Mouse (Mus musculus): ENCODE measurements around the gene Vcan.

DNA sequence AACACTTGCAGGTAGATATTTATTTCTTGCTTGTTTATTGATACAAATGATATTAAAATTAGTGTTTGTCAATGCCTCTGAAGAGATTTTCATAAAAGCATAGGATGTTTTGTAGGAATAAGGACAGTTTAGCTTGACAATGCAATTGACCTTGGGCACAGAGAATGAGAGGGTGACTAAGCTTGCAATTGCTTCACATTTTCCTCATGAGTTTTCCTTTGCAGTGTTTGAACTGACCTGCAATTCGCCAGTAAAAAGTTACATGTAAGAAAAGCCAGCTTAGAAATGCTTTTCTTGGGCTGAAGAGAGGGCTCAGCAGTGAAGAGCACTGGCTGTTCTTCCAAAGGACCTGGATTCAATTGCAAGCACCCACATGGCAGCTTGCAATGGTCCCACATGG is 34.8 kb upstream of the Vcan start:
- TF ChIP-seq CTCF (IDR thresholded peaks at IDR 0.05; ENCODE audit: control insufficient read depth, insufficient read depth, insufficient read length), result no peak
- TF ChIP-seq FOSL1 (IDR thresholded peaks at IDR 0.05; ENCODE audit: insufficient read depth, low read length, poor library complexity, severe bottlenecking), result no peak
- TF ChIP-seq USF1 (IDR thresholded peaks at IDR 0.05; ENCODE audit: low read depth), result no peak
- TF ChIP-seq MYOG (IDR thresholded peaks at IDR 0.05; ENCODE audit: control insufficient read depth, extremely low read depth, insufficient read length), result no peak

Measured in C2C12 (cell line).